Mouse (Mus musculus) midbrain, embryonic 16.5 days (tissue): Measurements from ENCODE around the gene Ttc36. TPM values are rescaled to one million over a fixed set of nuclear protein-coding genes. Genes with fewer than 3 reads are reported as not detected.

Experiments used
- ATAC-seq: fragments of 200-750 bp; cut with Nextera tagmentation; 2 replicates; pipeline ENCODE4 v1.8.0; 2017; ENCODE audit warnings: moderate TSS enrichment
- H3K27ac ChIP-seq: fragments of 300-500 bp; sonication (generic); 2 replicates; pipeline ENCODE4 v1.5.1; 2014; ENCODE audit warnings: mild to moderate bottlenecking, low read length, mixed read lengths
- H3K27me3 ChIP-seq: fragments of 300-500 bp; sonication (generic); 2 replicates; pipeline ENCODE4 v1.6.1; 2014; ENCODE audit warnings: low read depth, low read length, mixed read lengths; ENCODE audit not compliant: control insufficient read depth, insufficient read depth
- H3K36me3 ChIP-seq: fragments of 300-500 bp; sonication (generic); 2 replicates; pipeline ENCODE4 v1.6.1; 2014; ENCODE audit warnings: mild to moderate bottlenecking, low read length, moderate library complexity, mixed read lengths; ENCODE audit not compliant: control insufficient read depth, insufficient read depth
- H3K4me1 ChIP-seq: fragments of 300-500 bp; sonication (generic); 2 replicates; pipeline ENCODE4 v1.6.1; 2014; ENCODE audit warnings: mild to moderate bottlenecking, low read length, mixed read lengths; ENCODE audit not compliant: control insufficient read depth, insufficient read depth
- H3K4me2 ChIP-seq: fragments of 300-500 bp; sonication (generic); 2 replicates; pipeline ENCODE4 v1.6.1; 2014; ENCODE audit warnings: mild to moderate bottlenecking, low read length, mixed read lengths
- H3K4me3 ChIP-seq: fragments of 300-500 bp; sonication (generic); 2 replicates; pipeline ENCODE4 v1.5.1; 2014; ENCODE audit warnings: low read depth, mild to moderate bottlenecking, low read length, moderate library complexity, mixed read lengths
- H3K9ac ChIP-seq: fragments of 300-500 bp; sonication (generic); 2 replicates; pipeline ENCODE4 v1.6.1; 2014; ENCODE audit warnings: low read depth, low read length, mixed read lengths
- H3K9me3 ChIP-seq: fragments of 300-500 bp; sonication (generic); replicated peaks from 2 replicates; pipeline ENCODE4 v1.6.1; 2014; ENCODE audit warnings: mild to moderate bottlenecking, low read length, mixed read lengths; ENCODE audit not compliant: control insufficient read depth, poor library complexity, severe bottlenecking
- WGBS: fragments of 180-500 bp; shearing (Covaris S2); extraction: QIAGEN DNeasy Blood & Tissue Kit; methylation state at CpG from one replicate; pipeline ENCODE4 v1.1.7; 2014; 5-methylcytosine and 5-hydroxymethylcytosine counted together
- polyA plus RNA-seq: library from polyadenylated mRNA; unstranded; fragments of >200 nt; fragmentation: Nextera tagmentation; extraction: Ambion mirVana; gene quantifications from 2 replicates; pipeline ENCODE4 v1.2.1, GENCODE M21; 2015

Ttc36 gene
- polyA plus RNA-seq, 1 experiment from 2014 or later: not detected

GRCm38 (mm10) chr9:44760873-44761272 lies 42.0 kb downstream of the Ttc36 start:
- no peak for ATAC-seq
- no peaks in the 10 kb centered on the region for H3K27me3 ChIP-seq
- H3K4me2 ChIP-seq: no peak overlapping the region
- no peak overlapping the region for H3K9ac ChIP-seq
- H3K4me1 ChIP-seq: peaks cover 15% of the 10 kb centered on the region
- no peaks in the 10 kb centered on the region for H3K9me3 ChIP-seq
- no peak overlapping the region for H3K4me3 ChIP-seq
- peaks cover 10% of the 10 kb centered on the region for H3K36me3 ChIP-seq
- H3K27ac ChIP-seq: no peak overlapping the region
- 95% methylated on average over 2 of the region's 2 CpGs for WGBS

Other genes starting within 250 kb of the Ttc36 start
- 0.07 TPM in 1 of 2 replicates, not detected in the other for gene Cxcr5, start 241.2 kb downstream of the Ttc36 start, polyA plus RNA-seq
- 15.2 and 19.1 TPM in 2 replicates for gene Ddx6, start 198.2 kb downstream of the Ttc36 start, polyA plus RNA-seq
- gene Treh, start 129.8 kb downstream of the Ttc36 start, polyA plus RNA-seq: not detected in 2 replicates
- 48.1 and 51.7 TPM in 2 replicates for gene Phldb1, start 67.9 kb downstream of the Ttc36 start, polyA plus RNA-seq
- gene Arcn1, start 35.2 kb downstream of the Ttc36 start, polyA plus RNA-seq: 140 and 146 TPM in 2 replicates
- gene Ift46, start 35.2 kb downstream of the Ttc36 start, polyA plus RNA-seq: 188 and 193 TPM in 2 replicates
- 16.0 and 19.8 TPM in 2 replicates for gene Tmem25, start 3.8 kb downstream of the Ttc36 start, polyA plus RNA-seq
- 14.1 and 22.3 TPM in 2 replicates for gene Kmt2a, start 78.2 kb upstream of the Ttc36 start, polyA plus RNA-seq
- 651 and 716 TPM in 2 replicates for gene Atp5l, start 117.7 kb upstream of the Ttc36 start, polyA plus RNA-seq
- 33.5 and 39.3 TPM in 2 replicates for gene Ube4a, start 162.5 kb upstream of the Ttc36 start, polyA plus RNA-seq
- not detected in 2 replicates for gene Cd3g, start 177.4 kb upstream of the Ttc36 start, polyA plus RNA-seq
- gene Cd3d, start 178.7 kb upstream of the Ttc36 start, polyA plus RNA-seq: not detected in 2 replicates
- gene Cd3e, start 206.6 kb upstream of the Ttc36 start, polyA plus RNA-seq: 0.07 TPM in 1 of 2 replicates, not detected in the other
- gene Mpzl2, start 236.7 kb upstream of the Ttc36 start, polyA plus RNA-seq: 1.4 TPM in 2 replicates